Mouse (Mus musculus): ENCODE measurements around the gene Pacsin3.
A peak's percentile ranks its signal among the peaks of the same experiment; 100 is the strongest.

Pacsin3 gene

GRCm38 (mm10) chr2:91255661-91256150, at the start of gene Pacsin3:
Pacsin3 (plus strand) TSS chr2:91255954.
- peak; percentile 50 for DNase-seq

GRCm38 (mm10) chr2:91206254-91206775, 49.4 kb upstream of the Pacsin3 start:
- DNase-seq: no peak

GRCm38 (mm10) chr2:91213311-91213710, 42.4 kb upstream of the Pacsin3 start:
- DNase-seq: no peak

- DNase-seq: no peak
Observed at GRCm38 (mm10) chr2:91217032-91217431, 38.7 kb upstream of the Pacsin3 start.

GRCm38 (mm10) chr2:91220501-91220900, 35.3 kb upstream of the Pacsin3 start:
- no peak for DNase-seq

GRCm38 (mm10) chr2:91223614-91224013, 32.1 kb upstream of the Pacsin3 start:
- no peak for DNase-seq

- DNase-seq: no peak
Observed at GRCm38 (mm10) chr2:91229735-91230134, 26.0 kb upstream of the Pacsin3 start.

GRCm38 (mm10) chr2:91236601-91237510, 18.9 kb upstream of the Pacsin3 start, which contains the start of gene Ddb2:
Ddb2 (minus strand) TSS chr2:91236982.
- peak; percentile 86 for DNase-seq

- DNase-seq: peak; percentile 18
Observed at GRCm38 (mm10) chr2:91237511-91238080, 18.2 kb upstream of the Pacsin3 start.

- DNase-seq: no peak
Observed at GRCm38 (mm10) chr2:91242547-91242946, 13.2 kb upstream of the Pacsin3 start.

GRCm38 (mm10) chr2:91243416-91243815, 12.3 kb upstream of the Pacsin3 start:
- no peak for DNase-seq

GRCm38 (mm10) chr2:91244557-91245228, 11.1 kb upstream of the Pacsin3 start:
- DNase-seq: no peak

GRCm38 (mm10) chr2:91248366-91248765, 7.4 kb upstream of the Pacsin3 start:
- DNase-seq: no peak

- DNase-seq: no peak
Observed at GRCm38 (mm10) chr2:91252001-91252400, 3.8 kb upstream of the Pacsin3 start.

GRCm38 (mm10) chr2:91252512-91252911, 3.2 kb upstream of the Pacsin3 start:
- no peak for DNase-seq

- DNase-seq: no peak
Observed at GRCm38 (mm10) chr2:91254725-91255380, 901 bp upstream of the Pacsin3 start.

GRCm38 (mm10) chr2:91256256-91257125, 737 bp downstream of the Pacsin3 start:
- DNase-seq: peak; percentile 79

- DNase-seq: peak; percentile 55
Observed at GRCm38 (mm10) chr2:91257126-91257980, 1.6 kb downstream of the Pacsin3 start.

GRCm38 (mm10) chr2:91258054-91258453, 2.3 kb downstream of the Pacsin3 start:
- no peak for DNase-seq

- no peak for DNase-seq
Observed at GRCm38 (mm10) chr2:91258830-91259229, 3.1 kb downstream of the Pacsin3 start.

GRCm38 (mm10) chr2:91259493-91259892, 3.7 kb downstream of the Pacsin3 start:
- no peak for DNase-seq

Data from kidney, adult 18-20 months (tissue).